Mouse (Mus musculus) CD4-positive, CD25-positive, alpha-beta regulatory T cell, adult 4 months (primary cell): ENCODE data around the gene Olfr63. TPM values are rescaled to one million over a fixed set of nuclear protein-coding genes. Genes with fewer than 3 reads are reported as not detected.
A peak's percentile ranks its signal among the peaks of the same experiment; 100 is the strongest.
"Not testable (repeated sequence)": the region's sequence is repeated elsewhere in the genome, so short reads cannot be mapped to it uniquely, and the experiment has no call there.

Experiments
- ATAC-seq: one replicate; pipeline ENCODE4 v1.8.0; 2017
- polyA plus RNA-seq, 2 experiments: library from polyadenylated mRNA; unstranded; fragments of 100-300 nt; shearing (Covaris generic); gene quantifications; one replicate each; pipeline ENCODE4 v1.2.1; 2017

Gene Olfr63
- under 1 TPM in 1 of 2 experiments, not detected in 1; 0.05 TPM for polyA plus RNA-seq

DNA sequence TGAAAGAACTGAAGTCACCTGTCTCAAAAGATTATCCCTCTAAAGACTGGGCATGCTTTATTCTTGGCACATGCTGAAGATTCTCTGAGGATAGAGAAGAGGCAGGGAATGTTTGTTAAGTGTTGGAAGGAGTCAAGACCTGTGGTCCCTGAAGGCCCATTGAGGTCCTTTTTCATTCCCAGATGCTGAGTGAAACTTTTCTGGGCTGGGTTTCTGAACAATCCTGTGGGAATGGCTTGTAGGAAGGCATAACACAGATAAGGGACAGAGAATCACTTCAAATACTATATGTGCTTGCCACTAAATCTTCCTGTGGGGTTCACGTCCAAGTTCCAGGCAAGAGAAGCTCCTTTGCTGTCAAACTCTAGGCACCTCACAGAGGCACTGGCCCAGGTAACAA, at the start of gene Olfr63:
Gene Olfr63 (plus strand): TSS at position 301 of the 400 bp plus-strand sequence.
- no peak for ATAC-seq

GRCm38 (mm10) chr17:33221590-33221989, 42.9 kb upstream of the Olfr63 start, which contains the start of gene Olfr1564:
Olfr1564 (minus strand) TSS chr17:33221690.
- ATAC-seq, result no peak

GRCm38 (mm10) chr17:33236646-33237045, 27.8 kb upstream of the Olfr63 start:
- not testable (repeated sequence) for ATAC-seq

DNA sequence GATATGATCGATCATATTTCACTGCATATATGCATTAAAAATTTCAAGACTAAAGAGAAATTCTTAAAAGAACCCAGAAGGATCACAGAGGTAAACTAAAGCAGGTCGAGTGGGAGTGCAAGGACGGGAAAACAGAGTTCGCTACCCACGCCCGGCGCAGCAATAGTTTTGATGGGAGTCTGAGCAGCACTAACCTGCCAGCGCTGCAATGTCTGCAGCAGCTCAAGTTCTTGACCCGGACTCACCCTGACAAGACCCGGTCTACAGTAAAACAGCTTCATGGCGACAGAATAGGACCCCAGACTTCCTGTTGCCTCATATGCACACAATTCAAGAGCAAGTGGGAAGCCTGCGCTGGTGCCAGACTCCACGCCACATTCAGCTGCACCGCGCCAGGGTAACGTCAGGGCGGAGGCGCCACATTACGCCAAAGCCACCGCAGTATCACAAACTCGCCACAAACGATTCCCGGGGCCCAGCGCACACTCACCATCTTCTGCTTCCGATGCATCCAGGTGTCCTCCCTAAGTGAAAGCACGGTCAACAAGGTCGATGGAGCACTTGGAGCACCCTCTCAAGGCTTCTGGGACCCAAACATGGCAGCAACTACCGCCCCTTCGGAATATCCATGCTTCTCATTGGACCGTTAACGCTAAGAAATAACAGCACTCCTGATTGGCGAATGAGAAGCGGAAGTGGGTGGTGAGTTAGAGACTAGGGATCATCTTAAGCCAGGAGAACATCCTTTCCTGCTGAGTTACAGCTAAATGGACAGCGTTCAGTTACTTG, 9.8 kb upstream of the Olfr63 start, which contains the start of gene Zfp955a:
Gene Zfp955a (minus strand): TSS at position 616 of the 789 bp plus-strand sequence.
- peak; percentile 99 for ATAC-seq

DNA sequence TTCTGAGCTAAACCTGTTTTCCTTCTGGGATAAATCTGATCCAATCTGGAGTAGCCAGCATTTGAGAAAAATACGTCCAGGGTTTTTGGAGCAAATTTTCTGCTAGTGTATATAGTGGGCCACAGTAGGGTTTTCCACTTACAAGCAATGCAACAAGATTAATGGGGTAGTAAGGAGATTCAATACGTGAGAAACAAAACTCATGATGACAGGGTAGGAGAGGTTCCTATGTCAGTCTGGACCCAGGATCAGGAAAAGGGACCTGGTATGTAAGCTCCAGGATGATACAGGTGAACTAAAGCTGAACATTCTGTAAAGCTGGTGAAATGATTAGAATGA, 9.2 kb upstream of the Olfr63 start:
- not testable (repeated sequence) for ATAC-seq

- no peak for ATAC-seq
Observed at GRCm38 (mm10) chr17:33268907-33269306, 4.4 kb downstream of the Olfr63 start.

DNA sequence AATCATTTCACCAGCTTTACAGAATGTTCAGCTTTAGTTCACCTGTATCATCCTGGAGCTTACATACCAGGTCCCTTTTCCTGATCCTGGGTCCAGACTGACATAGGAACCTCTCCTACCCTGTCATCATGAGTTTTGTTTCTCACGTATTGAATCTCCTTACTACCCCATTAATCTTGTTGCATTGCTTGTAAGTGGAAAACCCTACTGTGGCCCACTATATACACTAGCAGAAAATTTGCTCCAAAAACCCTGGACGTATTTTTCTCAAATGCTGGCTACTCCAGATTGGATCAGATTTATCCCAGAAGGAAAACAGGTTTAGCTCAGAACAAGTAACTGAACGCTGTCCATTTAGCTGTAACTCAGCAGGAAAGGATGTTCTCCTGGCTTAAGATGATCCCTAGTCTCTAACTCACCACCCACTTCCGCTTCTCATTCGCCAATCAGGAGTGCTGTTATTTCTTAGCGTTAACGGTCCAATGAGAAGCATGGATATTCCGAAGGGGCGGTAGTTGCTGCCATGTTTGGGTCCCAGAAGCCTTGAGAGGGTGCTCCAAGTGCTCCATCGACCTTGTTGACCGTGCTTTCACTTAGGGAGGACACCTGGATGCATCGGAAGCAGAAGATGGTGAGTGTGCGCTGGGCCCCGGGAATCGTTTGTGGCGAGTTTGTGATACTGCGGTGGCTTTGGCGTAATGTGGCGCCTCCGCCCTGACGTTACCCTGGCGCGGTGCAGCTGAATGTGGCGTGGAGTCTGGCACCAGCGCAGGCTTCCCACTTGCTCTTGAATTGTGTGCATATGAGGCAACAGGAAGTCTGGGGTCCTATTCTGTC, 24.8 kb downstream of the Olfr63 start, which contains the start of gene Zfp955b:
Gene Zfp955b (plus strand): TSS at position 506 of the 837 bp plus-strand sequence.
- ATAC-seq, result peak; percentile 100

DNA sequence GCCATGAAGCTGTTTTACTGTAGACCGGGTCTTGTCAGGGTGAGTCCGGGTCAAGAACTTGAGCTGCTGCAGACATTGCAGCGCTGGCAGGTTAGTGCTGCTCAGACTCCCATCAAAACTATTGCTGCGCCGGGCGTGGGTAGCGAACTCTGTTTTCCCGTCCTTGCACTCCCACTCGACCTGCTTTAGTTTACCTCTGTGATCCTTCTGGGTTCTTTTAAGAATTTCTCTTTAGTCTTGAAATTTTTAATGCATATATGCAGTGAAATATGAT, 25.3 kb downstream of the Olfr63 start:
- ATAC-seq, result not testable (repeated sequence)

Other genes with a start within 250 kb of the Olfr63 start
- gene Zfp763, start 231.3 kb upstream of the Olfr63 start, polyA plus RNA-seq, result 1 to 10 TPM; 7.8 to 9.7 TPM
- gene 4921501E09Rik, start 196.6 kb upstream of the Olfr63 start, polyA plus RNA-seq, result not detected
- gene Zfp563, start 175.4 kb upstream of the Olfr63 start, polyA plus RNA-seq, result 1 to 10 TPM; 6.5 to 7.0 TPM
- gene Morc2b, start 125.0 kb upstream of the Olfr63 start, polyA plus RNA-seq, result not detected
- not detected for gene Olfr55, start 96.2 kb upstream of the Olfr63 start, polyA plus RNA-seq
- gene Olfr239, start 73.4 kb upstream of the Olfr63 start, polyA plus RNA-seq, result not detected
- gene Olfr1564, start 43.0 kb upstream of the Olfr63 start, polyA plus RNA-seq, result not detected
- gene Zfp955a, start 9.5 kb upstream of the Olfr63 start, polyA plus RNA-seq, result 10 to 100 TPM; 15.6 to 15.7 TPM
- 10 to 100 TPM; 10.1 to 12.6 TPM for gene Zfp955b, start 24.9 kb downstream of the Olfr63 start, polyA plus RNA-seq
- gene Zfp81, start 94.2 kb downstream of the Olfr63 start, polyA plus RNA-seq, result 10 to 100 TPM in 1 of 2 experiments, 1 to 10 TPM in 1; 7.5 to 10.2 TPM
- gene Zfp101, start 130.0 kb downstream of the Olfr63 start, polyA plus RNA-seq, result 10 to 100 TPM in 1 of 2 experiments, 1 to 10 TPM in 1; 7.1 to 10.2 TPM
- gene Actl9, start 168.2 kb downstream of the Olfr63 start, polyA plus RNA-seq, result not detected